Mouse (Mus musculus) embryo, embryonic 10.5 days (tissue): ENCODE results near the gene Tbrg1.
A peak's percentile ranks its signal among the peaks of the same experiment; 100 is the strongest.

Source experiments
- DNase-seq: peaks from one replicate; pipeline ENCODE4 v3.0.0-alpha.2; 2015; ENCODE audit warnings: low spot score

Tbrg1 gene

DNA sequence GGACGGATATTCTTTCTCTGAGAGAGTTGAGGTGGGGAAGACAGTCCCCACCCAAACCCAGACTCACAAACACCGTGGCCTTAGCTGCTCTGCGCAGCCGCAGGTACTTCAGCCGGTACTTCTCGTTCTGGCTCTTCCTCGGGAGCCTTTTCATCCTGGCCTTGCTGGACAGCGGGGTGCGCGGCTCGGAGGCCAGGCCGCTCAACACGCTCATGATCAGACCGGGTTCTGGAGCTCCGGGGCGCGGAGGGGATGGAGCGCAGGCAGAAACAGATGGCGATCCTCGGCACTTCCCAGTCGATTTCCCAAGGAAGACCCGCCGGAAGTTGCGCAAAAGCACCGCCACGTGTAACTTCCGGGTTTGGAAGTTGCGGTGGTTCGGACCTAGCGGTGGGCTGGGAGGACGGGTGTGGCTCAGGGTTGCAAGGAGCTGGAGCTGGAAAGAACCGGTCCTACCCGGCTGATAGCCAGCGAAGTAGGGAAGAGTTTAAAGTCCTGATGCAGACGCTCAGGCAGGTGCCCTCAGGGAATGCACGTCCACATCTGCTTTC, at the start of gene Tbrg1:
Gene Tbrg1, minus strand, starts transcription at position 382 of the 551 bp plus-strand sequence.
- DNase-seq: peak; percentile 93

DNA sequence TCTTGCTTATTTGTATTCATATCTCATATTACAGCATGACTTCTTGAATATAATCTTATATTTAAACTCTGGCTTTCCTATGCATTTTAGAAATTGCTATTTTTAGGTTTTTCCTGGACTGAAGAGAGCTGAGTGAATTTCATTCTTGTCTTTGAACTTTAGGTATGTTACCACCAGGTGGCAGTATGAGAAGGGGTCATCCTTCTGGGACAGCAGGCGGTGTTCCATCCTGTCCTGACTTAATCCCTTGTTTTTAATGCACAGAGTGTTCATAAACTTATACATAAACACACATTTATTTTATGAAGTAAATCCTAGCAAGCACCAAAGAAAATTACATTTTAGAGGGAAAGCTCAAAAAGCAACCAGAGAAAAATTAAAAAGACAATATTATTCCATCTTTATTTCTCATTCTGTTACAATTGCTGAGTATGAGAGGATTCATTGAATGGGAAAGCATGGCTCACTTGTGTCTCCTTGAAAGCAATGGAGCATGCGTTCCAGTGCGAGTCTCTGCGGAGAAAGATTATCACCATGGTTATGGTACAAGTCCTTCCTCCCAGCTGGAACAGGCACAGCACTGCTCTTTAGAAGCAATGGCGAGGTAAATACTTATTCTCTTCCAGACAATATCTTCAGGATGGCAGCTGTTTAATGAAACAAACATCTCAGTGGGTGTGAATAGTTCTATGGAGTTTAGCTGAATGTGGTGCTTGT, 33.0 kb upstream of the Tbrg1 start:
- DNase-seq: peak; percentile 79

DNA sequence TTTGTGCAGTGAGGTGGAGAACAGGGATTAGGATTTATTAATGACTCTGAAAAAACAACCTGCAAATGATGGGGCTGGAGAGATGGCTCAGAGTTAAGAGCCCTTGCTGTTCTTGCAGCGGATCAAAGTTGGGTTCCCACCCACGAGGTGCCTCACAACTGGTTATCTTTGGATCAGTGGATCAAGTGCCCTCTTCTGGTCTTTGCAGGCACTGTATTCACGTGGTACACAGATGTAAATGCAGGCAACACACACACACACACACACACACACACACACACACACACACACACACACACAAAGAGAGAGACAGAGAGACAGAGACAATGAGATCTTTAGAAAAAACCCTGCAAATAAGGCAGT, 30.8 kb upstream of the Tbrg1 start:
- DNase-seq: no peak

- DNase-seq: no peak
Measured at GRCm38 (mm10) chr9:37687288-37687940, 30.3 kb upstream of the Tbrg1 start.

DNA sequence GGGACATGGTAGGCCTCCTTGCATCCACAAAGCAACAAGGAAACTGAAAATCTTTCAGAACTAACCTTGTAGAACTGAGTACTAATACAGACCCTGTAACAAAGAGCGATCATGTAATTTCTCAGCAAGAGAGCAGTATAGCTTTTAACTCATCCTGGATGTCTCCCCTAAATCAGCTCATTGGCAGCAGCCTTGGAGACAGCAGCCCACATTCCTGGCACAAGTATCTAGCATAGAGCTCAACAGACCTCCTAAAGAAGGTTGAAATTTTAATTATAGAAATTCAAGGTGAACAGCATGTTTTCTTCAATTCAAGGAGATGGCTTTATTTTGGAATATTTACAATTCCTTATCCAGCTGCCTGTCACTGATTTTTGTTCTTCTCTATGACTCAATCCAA, 24.0 kb upstream of the Tbrg1 start:
- DNase-seq: no peak

GRCm38 (mm10) chr9:37675287-37675686, 18.2 kb upstream of the Tbrg1 start:
- no peak for DNase-seq

- no peak for DNase-seq
Measured at GRCm38 (mm10) chr9:37670261-37670660, 13.1 kb upstream of the Tbrg1 start.

- DNase-seq: no peak
Measured at GRCm38 (mm10) chr9:37669678-37670077, 12.6 kb upstream of the Tbrg1 start.

- DNase-seq: no peak
Measured at GRCm38 (mm10) chr9:37669115-37669514, 12.0 kb upstream of the Tbrg1 start, which contains the start of gene Panx3. Panx3 (minus strand) TSS chr9:37669235.

GRCm38 (mm10) chr9:37666045-37666444, 8.9 kb upstream of the Tbrg1 start:
- DNase-seq: no peak

DNA sequence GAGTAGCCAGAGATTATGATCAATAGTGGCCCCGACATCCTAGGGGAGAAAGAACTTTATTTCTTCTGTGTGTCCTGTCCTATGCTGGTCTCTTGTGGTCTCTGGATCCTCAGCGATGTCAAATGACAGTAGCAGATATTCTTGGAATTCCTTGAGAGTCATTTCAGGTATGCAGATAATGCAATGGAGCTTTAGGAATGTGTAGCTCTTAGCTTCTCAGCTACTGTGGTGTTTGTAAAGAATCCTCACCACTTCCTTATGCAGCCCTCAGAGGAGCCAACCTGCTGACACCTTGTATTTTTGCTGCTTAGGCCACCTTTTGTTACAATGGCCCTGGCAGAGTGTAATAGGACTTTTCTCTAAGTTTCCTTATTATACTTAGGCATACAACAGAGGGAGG, 7.5 kb upstream of the Tbrg1 start:
- DNase-seq: no peak

GRCm38 (mm10) chr9:37663210-37663609, 6.1 kb upstream of the Tbrg1 start:
- no peak for DNase-seq

GRCm38 (mm10) chr9:37659413-37659812, 2.3 kb upstream of the Tbrg1 start:
- DNase-seq: no peak

DNA sequence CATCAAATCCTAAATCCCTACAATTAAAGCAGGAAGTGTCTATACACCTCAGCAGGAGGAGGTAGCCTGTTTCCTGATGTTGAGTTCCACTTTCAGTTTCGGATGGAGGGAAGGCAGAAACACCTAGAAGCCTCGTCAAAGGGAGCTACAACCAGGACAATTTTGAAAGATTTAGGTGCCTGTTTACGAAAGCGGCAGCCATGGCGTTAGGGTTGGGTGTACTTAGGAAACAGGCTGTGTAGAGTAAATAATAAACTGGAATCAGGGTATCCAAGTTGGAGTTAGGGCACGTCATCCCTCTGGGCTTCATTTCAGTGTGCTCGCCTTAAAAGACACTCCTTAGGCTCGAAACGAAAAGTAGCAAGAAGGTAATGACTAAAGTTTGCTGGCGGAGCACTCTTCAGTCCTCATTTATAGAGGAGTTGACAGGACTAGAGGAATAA, 652 bp downstream of the Tbrg1 start:
- no peak for DNase-seq

DNA sequence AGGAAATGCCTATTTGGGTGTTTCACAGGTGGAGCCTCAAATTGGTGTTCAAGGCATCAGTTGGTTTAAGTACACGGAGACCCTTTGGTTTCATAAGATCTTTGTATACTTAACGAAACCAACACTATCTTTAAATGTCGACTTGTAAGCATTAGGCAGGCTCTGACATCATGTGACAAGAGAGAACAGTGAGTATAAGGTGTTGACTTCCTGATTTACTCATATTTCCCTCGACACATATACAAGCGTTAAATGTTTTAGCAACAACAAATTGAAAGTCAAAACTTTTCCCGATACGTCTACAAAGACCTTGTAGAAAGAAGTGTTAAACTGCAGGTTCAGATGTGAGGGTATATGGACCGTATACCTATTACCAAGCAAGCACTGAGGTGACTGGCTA, 1.2 kb downstream of the Tbrg1 start:
- DNase-seq: peak; percentile 1

DNA sequence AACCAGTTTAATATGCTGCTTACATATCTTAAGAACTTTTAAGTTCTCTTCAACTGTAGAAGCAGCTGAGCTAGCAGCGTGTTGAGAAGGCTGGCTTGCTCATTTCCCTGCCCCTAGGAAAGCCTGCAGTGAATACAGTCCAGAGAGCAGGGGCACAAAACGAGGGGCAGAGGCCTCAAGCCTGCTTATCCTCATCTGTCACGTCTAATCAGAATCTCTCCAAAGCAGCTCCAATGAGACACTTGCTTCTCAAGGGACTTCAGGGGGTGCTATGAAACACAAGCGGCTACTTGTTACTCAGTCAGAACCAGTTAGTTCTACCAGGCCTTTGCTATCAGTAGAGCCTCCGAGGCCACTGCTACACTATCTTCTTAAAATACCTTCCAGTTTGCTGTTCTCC, 3.3 kb downstream of the Tbrg1 start:
- no peak for DNase-seq

- no peak for DNase-seq
Measured at GRCm38 (mm10) chr9:37650639-37651038, 6.5 kb downstream of the Tbrg1 start.

DNA sequence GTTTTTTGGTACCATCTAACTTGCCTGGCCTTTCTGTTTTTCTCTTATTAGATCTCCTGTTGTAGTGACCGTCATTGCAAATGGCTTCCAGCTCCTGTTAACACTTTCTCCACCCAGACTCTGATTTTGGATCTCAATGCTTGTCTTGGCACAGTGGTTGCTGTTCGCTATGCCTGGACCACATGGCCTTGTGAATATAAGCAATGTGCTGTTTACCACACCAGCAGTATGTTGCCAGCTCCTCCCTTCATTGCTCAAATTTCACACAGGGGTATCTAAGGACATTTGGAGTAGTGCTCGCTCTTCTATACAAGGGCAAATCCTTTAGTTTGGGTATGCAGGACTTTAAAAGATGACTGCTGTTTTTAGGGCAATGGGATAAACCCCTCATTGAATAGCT, 10.9 kb downstream of the Tbrg1 start:
- no peak for DNase-seq

GRCm38 (mm10) chr9:37638721-37639120, 18.4 kb downstream of the Tbrg1 start:
- DNase-seq: no peak

- DNase-seq: no peak
Measured at GRCm38 (mm10) chr9:37636800-37637542, 20.1 kb downstream of the Tbrg1 start.

DNA sequence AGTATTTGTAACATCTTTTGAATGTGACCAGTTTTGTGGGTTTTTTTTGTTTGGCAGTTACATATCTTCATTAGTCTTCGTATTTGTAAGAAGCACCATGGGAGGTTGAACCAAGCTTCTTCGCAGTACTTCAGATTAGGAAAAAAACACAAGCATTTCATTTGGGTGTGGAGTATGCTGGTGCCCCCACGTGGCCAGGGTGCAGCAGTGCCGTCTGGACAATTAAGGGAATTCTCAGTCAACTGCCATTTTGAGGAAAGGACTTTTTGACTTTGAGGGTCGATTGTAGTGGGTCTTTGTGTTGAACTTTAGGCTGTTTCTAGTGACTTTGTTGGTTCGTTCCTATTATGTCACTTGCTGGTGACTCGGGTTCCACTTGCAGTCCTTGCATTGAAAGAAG, 20.8 kb downstream of the Tbrg1 start:
- peak; percentile 77 for DNase-seq

- DNase-seq: no peak
Measured at GRCm38 (mm10) chr9:37634269-37634668, 22.8 kb downstream of the Tbrg1 start.

GRCm38 (mm10) chr9:37632305-37632704, 24.8 kb downstream of the Tbrg1 start:
- DNase-seq: no peak
